Mouse (Mus musculus): ENCODE data around the gene Tstd1. TPM values are rescaled to one million over a fixed set of nuclear protein-coding genes. Genes with fewer than 3 reads are reported as not detected.

Gene Tstd1
- polyA plus RNA-seq, 1 experiment: 0.66 TPM

DNA sequence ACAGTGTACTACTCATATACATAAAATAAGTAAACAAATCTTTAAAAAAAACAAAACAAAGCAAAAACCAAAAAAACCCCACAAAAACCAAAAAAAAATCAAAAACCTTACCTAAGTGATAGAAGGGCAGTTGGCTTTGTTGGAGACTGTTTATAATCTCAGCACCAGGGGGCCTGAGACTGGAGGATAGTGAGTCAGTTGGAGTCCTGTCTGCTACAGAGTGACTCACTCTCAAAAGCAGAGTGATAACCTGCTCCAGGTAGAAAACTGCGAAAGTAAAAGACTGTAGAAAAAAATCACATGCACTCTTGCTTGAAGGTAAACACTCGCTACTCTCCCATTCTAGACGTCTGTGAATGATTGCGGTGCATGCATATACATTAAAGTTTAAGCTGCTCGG, 26.4 kb downstream of the Tstd1 start:
- H3ac ChIP-seq (ENCODE audit: control insufficient read depth, insufficient read length, low read depth): no peak overlapping the region
- no peaks in the 10 kb centered on the region for H3K27me3 ChIP-seq (ENCODE audit: control insufficient read depth, insufficient read depth, insufficient read length)
- H3K79me2 ChIP-seq (ENCODE audit: control insufficient read depth, insufficient read depth): no peaks in the 10 kb centered on the region
- no peak for TF ChIP-seq MYOG (IDR thresholded peaks at IDR 0.05; ENCODE audit: control insufficient read depth, extremely low read depth, insufficient read length)
- TF ChIP-seq MAX (IDR thresholded peaks at IDR 0.05): no peak
- TF ChIP-seq MYOD1 (IDR thresholded peaks at IDR 0.05; ENCODE audit: control insufficient read depth, insufficient read length, low read depth): no peak
- TF ChIP-seq FOSL1 (IDR thresholded peaks at IDR 0.05; ENCODE audit: insufficient read depth, low read length, poor library complexity, severe bottlenecking): no peak
- TF ChIP-seq USF1 (IDR thresholded peaks at IDR 0.05; ENCODE audit: low read depth): no peak
- no peak for TF ChIP-seq CEBPB (IDR thresholded peaks at IDR 0.05; ENCODE audit: low read depth)
- no peak for TF ChIP-seq CTCF (IDR thresholded peaks at IDR 0.05; ENCODE audit: control insufficient read depth, insufficient read depth, insufficient read length)
- H3K36me3 ChIP-seq (ENCODE audit: control insufficient read depth, insufficient read depth): no peaks in the 10 kb centered on the region
- no peak overlapping the region for H3K4me3 ChIP-seq (ENCODE audit: insufficient read depth, poor library complexity, severe bottlenecking)
- peaks cover 2% of the 10 kb centered on the region for H3K79me3 ChIP-seq (ENCODE audit: low read depth)

DNA sequence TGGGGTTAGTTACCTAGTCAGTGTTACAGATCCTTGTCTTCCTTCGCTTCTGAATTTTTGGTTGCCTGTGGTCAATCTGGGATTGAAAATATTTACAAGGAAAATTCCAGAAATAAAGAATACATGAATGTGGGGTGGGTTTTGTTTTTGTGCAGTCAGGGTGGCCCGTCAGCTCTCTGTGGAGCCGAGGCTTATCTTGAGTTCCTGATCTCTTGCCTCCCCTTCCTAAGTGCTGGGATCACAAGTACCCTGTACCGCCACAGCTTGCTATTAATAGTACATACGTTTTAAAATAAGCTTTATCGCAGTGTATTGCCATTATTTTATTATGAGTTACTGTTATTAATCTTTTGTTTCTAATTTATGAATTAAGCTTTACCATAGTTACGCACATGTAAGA, 28.2 kb downstream of the Tstd1 start:
- no peaks in the 10 kb centered on the region for H3K36me3 ChIP-seq (ENCODE audit: control insufficient read depth, insufficient read depth)
- H3K27me3 ChIP-seq (ENCODE audit: control insufficient read depth, insufficient read depth, insufficient read length): no peaks in the 10 kb centered on the region
- no peaks in the 10 kb centered on the region for H3K79me2 ChIP-seq (ENCODE audit: control insufficient read depth, insufficient read depth)
- H3K4me3 ChIP-seq (ENCODE audit: insufficient read depth, poor library complexity, severe bottlenecking): no peak overlapping the region
- no peak for TF ChIP-seq USF1 (IDR thresholded peaks at IDR 0.05; ENCODE audit: low read depth)
- TF ChIP-seq MAX (IDR thresholded peaks at IDR 0.05): no peak
- TF ChIP-seq MYOD1 (IDR thresholded peaks at IDR 0.05; ENCODE audit: control insufficient read depth, insufficient read length, low read depth): no peak
- no peak for TF ChIP-seq CTCF (IDR thresholded peaks at IDR 0.05; ENCODE audit: control insufficient read depth, insufficient read depth, insufficient read length)
- TF ChIP-seq CEBPB (IDR thresholded peaks at IDR 0.05; ENCODE audit: low read depth): no peak
- no peak for TF ChIP-seq FOSL1 (IDR thresholded peaks at IDR 0.05; ENCODE audit: insufficient read depth, low read length, poor library complexity, severe bottlenecking)
- TF ChIP-seq MYOG (IDR thresholded peaks at IDR 0.05; ENCODE audit: control insufficient read depth, extremely low read depth, insufficient read length): no peak
- peaks cover 2% of the 10 kb centered on the region for H3K79me3 ChIP-seq (ENCODE audit: low read depth)
- H3ac ChIP-seq (ENCODE audit: control insufficient read depth, insufficient read length, low read depth): no peak overlapping the region

- H3ac ChIP-seq (ENCODE audit: control insufficient read depth, insufficient read length, low read depth): no peak overlapping the region
- TF ChIP-seq MYOD1 (IDR thresholded peaks at IDR 0.05; ENCODE audit: control insufficient read depth, insufficient read length, low read depth) (no peak), MAX (IDR thresholded peaks at IDR 0.05) (no peak), CEBPB (IDR thresholded peaks at IDR 0.05; ENCODE audit: low read depth) (no peak), CTCF (IDR thresholded peaks at IDR 0.05; ENCODE audit: control insufficient read depth, insufficient read depth, insufficient read length) (no peak), FOSL1 (IDR thresholded peaks at IDR 0.05; ENCODE audit: insufficient read depth, low read length, poor library complexity, severe bottlenecking) (no peak), USF1 (IDR thresholded peaks at IDR 0.05; ENCODE audit: low read depth) (no peak), MYOG (IDR thresholded peaks at IDR 0.05; ENCODE audit: control insufficient read depth, extremely low read depth, insufficient read length) (no peak)
- no peaks in the 10 kb centered on the region for H3K36me3 ChIP-seq (ENCODE audit: control insufficient read depth, insufficient read depth)
Measured at GRCm38 (mm10) chr1:171447692-171448091, 29.0 kb downstream of the Tstd1 start.

GRCm38 (mm10) chr1:171450062-171450461, 31.4 kb downstream of the Tstd1 start:
- Histone ChIP-seq H3K79me3 (ENCODE audit: low read depth) (no peaks in the 10 kb centered on the region), H3K27me3 (ENCODE audit: control insufficient read depth, insufficient read depth, insufficient read length) (no peaks in the 10 kb centered on the region), H3K36me3 (ENCODE audit: control insufficient read depth, insufficient read depth) (no peaks in the 10 kb centered on the region), H3K4me3 (ENCODE audit: insufficient read depth, poor library complexity, severe bottlenecking) (no peak overlapping the region), H3K79me2 (ENCODE audit: control insufficient read depth, insufficient read depth) (no peaks in the 10 kb centered on the region), H3ac (ENCODE audit: control insufficient read depth, insufficient read length, low read depth) (no peak overlapping the region)
- TF ChIP-seq CEBPB (IDR thresholded peaks at IDR 0.05; ENCODE audit: low read depth): no peak
- TF ChIP-seq MYOG (IDR thresholded peaks at IDR 0.05; ENCODE audit: control insufficient read depth, extremely low read depth, insufficient read length): no peak
- TF ChIP-seq MYOD1 (IDR thresholded peaks at IDR 0.05; ENCODE audit: control insufficient read depth, insufficient read length, low read depth): no peak
- no peak for TF ChIP-seq FOSL1 (IDR thresholded peaks at IDR 0.05; ENCODE audit: insufficient read depth, low read length, poor library complexity, severe bottlenecking)
- TF ChIP-seq MAX (IDR thresholded peaks at IDR 0.05): no peak
- no peak for TF ChIP-seq CTCF (IDR thresholded peaks at IDR 0.05; ENCODE audit: control insufficient read depth, insufficient read depth, insufficient read length)

More at GRCm38 (mm10) chr1:171447692-171448091, 29.0 kb downstream of the Tstd1 start:
- H3K79me2 ChIP-seq (ENCODE audit: control insufficient read depth, insufficient read depth): no peaks in the 10 kb centered on the region
- H3K4me3 ChIP-seq (ENCODE audit: insufficient read depth, poor library complexity, severe bottlenecking): no peak overlapping the region
- peaks cover under 1% of the 10 kb centered on the region for H3K79me3 ChIP-seq (ENCODE audit: low read depth)
- no peaks in the 10 kb centered on the region for H3K27me3 ChIP-seq (ENCODE audit: control insufficient read depth, insufficient read depth, insufficient read length)

DNA sequence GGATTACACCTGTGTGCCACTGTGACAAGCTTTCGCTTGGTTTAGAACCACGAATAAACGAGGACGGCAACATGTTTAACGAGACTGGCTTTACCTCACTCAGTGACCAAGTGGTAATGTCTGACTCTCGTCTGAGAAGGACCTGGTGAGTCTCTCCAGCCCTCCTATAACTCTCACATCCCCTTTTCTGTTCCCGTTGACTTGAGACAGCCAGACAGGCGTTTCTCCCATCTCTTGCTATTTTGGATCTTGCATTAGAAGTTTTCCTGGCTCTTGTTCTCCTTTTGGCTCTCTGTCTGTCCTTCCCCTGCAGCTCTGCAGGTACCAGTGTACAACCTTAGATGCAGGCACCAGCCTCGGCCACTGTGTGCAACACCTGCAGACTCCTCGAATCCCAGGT, 32.3 kb downstream of the Tstd1 start:
- Histone ChIP-seq H3K4me3 (ENCODE audit: insufficient read depth, poor library complexity, severe bottlenecking) (no peak overlapping the region), H3K27me3 (ENCODE audit: control insufficient read depth, insufficient read depth, insufficient read length) (no peaks in the 10 kb centered on the region), H3ac (ENCODE audit: control insufficient read depth, insufficient read length, low read depth) (no peak overlapping the region), H3K36me3 (ENCODE audit: control insufficient read depth, insufficient read depth) (no peaks in the 10 kb centered on the region), H3K79me2 (ENCODE audit: control insufficient read depth, insufficient read depth) (no peaks in the 10 kb centered on the region), H3K79me3 (ENCODE audit: low read depth) (no peaks in the 10 kb centered on the region)
- no peak for TF ChIP-seq USF1 (IDR thresholded peaks at IDR 0.05; ENCODE audit: low read depth)
- TF ChIP-seq CTCF (IDR thresholded peaks at IDR 0.05; ENCODE audit: control insufficient read depth, insufficient read depth, insufficient read length): no peak
- TF ChIP-seq MAX (IDR thresholded peaks at IDR 0.05): no peak
- no peak for TF ChIP-seq CEBPB (IDR thresholded peaks at IDR 0.05; ENCODE audit: low read depth)

DNA sequence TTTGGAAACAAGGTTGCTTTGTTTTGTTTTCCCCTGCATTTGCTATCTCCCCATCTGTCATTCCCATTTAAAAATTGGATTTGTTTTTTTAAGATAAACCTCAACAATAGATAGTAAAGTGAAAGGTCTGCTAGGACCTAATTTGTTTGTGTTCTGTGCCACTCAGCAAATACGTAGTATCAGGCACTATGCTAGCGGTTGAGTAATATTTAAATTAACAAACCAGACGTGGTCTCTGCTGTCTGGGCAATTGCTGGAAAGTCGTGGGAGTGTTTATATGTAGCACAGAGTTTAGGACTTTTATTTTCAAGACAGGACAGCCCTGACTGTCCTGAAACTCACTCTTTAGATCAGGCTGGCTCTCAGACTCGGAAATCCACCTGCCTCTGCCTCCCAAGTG, 33.9 kb downstream of the Tstd1 start:
- TF ChIP-seq FOSL1 (IDR thresholded peaks at IDR 0.05; ENCODE audit: insufficient read depth, low read length, poor library complexity, severe bottlenecking) (no peak), MYOD1 (IDR thresholded peaks at IDR 0.05; ENCODE audit: control insufficient read depth, insufficient read length, low read depth) (no peak), MAX (IDR thresholded peaks at IDR 0.05) (no peak), MYOG (IDR thresholded peaks at IDR 0.05; ENCODE audit: control insufficient read depth, extremely low read depth, insufficient read length) (no peak), CTCF (IDR thresholded peaks at IDR 0.05; ENCODE audit: control insufficient read depth, insufficient read depth, insufficient read length) (no peak), USF1 (IDR thresholded peaks at IDR 0.05; ENCODE audit: low read depth) (no peak), CEBPB (IDR thresholded peaks at IDR 0.05; ENCODE audit: low read depth) (no peak)
- Histone ChIP-seq H3K4me3 (ENCODE audit: insufficient read depth, poor library complexity, severe bottlenecking) (no peak overlapping the region), H3K79me2 (ENCODE audit: control insufficient read depth, insufficient read depth) (no peaks in the 10 kb centered on the region), H3ac (ENCODE audit: control insufficient read depth, insufficient read length, low read depth) (no peak overlapping the region), H3K79me3 (ENCODE audit: low read depth) (no peaks in the 10 kb centered on the region), H3K27me3 (ENCODE audit: control insufficient read depth, insufficient read depth, insufficient read length) (no peaks in the 10 kb centered on the region), H3K36me3 (ENCODE audit: control insufficient read depth, insufficient read depth) (no peaks in the 10 kb centered on the region)
